Mouse (Mus musculus) limb, embryonic 14.5 days (tissue): ENCODE measurements at regions not wholly inside any gene's neighbourhood (a gene's known extent, or its start where the extent isn't known, plus 50 kb on each side); places are given as distances from the start of the nearest gene placed in this dataset.

Source experiments
- ATAC-seq: fragments of 200-750 bp; cut with Nextera tagmentation; 2 replicates; pipeline ENCODE4 v1.8.0; 2017; ENCODE audit warnings: low read depth, moderate number of reproducible peaks, moderate TSS enrichment; ENCODE audit not compliant: low FRiP score
- DNase-seq: peaks from one replicate; pipeline ENCODE4 v3.0.0-alpha.2; 2015; ENCODE audit warnings: low spot score
- H3K27ac ChIP-seq: fragments of 300-500 bp; sonication (generic); replicated peaks from 2 replicates; pipeline ENCODE4 v1.5.1; 2014; ENCODE audit warnings: low read depth, mild to moderate bottlenecking, low read length, moderate library complexity, mixed read lengths
- H3K27me3 ChIP-seq: fragments of 300-500 bp; sonication (generic); 2 replicates; pipeline ENCODE4 v1.6.1; 2014; ENCODE audit warnings: low read length, mixed read lengths; ENCODE audit not compliant: control insufficient read depth, insufficient read depth
- H3K36me3 ChIP-seq: fragments of 300-500 bp; sonication (generic); 2 replicates; pipeline ENCODE4 v1.6.1; 2014; ENCODE audit warnings: mild to moderate bottlenecking, low read length, moderate library complexity, mixed read lengths; ENCODE audit not compliant: control insufficient read depth, insufficient read depth
- H3K4me1 ChIP-seq: fragments of 300-500 bp; sonication (generic); 2 replicates; pipeline ENCODE4 v1.6.1; 2014; ENCODE audit warnings: antibody characterized with exemption, low read length, mixed read lengths; ENCODE audit not compliant: control insufficient read depth, insufficient read depth
- H3K4me2 ChIP-seq: fragments of 300-500 bp; sonication (generic); replicated peaks from 2 replicates; pipeline ENCODE4 v1.6.1; 2014; ENCODE audit warnings: low read depth, mild to moderate bottlenecking, low read length, moderate library complexity; ENCODE audit not compliant: severe bottlenecking
- H3K4me3 ChIP-seq: fragments of 300-500 bp; sonication (generic); replicated peaks from 2 replicates; pipeline ENCODE4 v1.5.1; 2014; ENCODE audit warnings: low read length
- H3K9ac ChIP-seq: fragments of 300-500 bp; sonication (generic); 2 replicates; pipeline ENCODE4 v1.6.1; 2014; ENCODE audit warnings: mild to moderate bottlenecking, low read depth, low read length, moderate library complexity; ENCODE audit not compliant: severe bottlenecking
- H3K9me3 ChIP-seq: fragments of 300-500 bp; sonication (generic); 2 replicates; pipeline ENCODE4 v1.6.1; 2016; ENCODE audit warnings: low read length; ENCODE audit not compliant: control insufficient read depth
- POLR2A ChIP-seq: fragments of 200-500 bp; IDR thresholded peaks from 2 replicates; pipeline ENCODE4 v1.8.0; 2012; ENCODE audit warnings: inconsistent platforms, mild to moderate bottlenecking, moderate library complexity, borderline replicate concordance; ENCODE audit not compliant: insufficient read depth, insufficient read length; ENCODE audit errors: extremely low read depth
- WGBS: fragments of 180-500 bp; shearing (Covaris S2); extraction: QIAGEN DNeasy Blood & Tissue Kit; methylation state at CpG from one replicate; pipeline ENCODE4 v1.1.7; 2014; 5-methylcytosine and 5-hydroxymethylcytosine counted together

DNA sequence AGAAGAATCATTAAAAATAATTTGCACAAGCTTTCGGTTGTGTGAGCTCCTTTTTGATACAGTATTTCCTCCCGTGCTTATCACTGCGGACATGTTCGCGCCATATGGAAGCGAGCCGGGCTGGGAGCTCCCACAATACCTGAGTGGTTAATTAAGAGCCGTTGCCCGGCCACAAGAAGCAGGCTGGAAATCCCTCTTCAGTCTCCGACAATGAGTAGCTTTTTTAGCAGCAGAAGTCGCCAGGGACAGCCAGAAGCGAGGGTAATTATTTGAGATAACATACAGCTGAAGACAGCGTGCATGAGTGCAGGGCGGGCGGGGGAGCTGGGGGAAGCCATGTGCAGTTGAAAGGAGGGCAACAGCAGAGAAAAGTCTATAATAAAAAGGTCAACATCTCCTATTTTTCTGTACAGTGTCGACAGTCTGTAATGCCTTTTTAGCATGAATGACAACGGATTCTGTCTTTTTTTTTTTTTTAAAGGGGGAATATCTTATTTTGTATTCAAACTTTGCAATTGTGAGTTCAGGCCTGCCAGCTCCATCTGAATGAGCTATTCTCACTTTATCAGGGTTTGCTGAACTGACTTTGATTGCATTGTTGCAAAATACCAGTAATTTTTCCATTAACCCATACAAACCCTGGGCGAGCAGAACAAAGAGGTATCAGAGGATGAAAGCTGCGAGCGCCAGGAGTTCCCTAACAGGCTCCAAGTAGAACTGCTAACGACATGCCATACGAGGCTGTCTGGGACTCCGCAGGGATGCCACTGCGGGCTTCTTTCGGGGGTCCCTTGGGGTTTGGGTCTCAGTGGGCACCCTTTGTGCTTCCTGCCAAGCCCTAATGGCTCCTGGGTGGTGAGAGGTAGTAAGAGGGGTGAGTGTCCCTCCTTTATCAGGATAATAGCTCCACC, 189.9 kb upstream of the Irx3 start:
- Histone ChIP-seq H3K4me1 (peaks cover 12% of the 10 kb centered on the region), H3K36me3 (no peaks in the 10 kb centered on the region), H3K9me3 (0 out of 2 replicates have a peak, but pooled peaks cover 2% of the 10 kb centered on the region), H3K9ac (no peak overlapping the region), H3K4me2 (no peak overlapping the region), H3K27me3 (peaks cover 87% of the 10 kb centered on the region), H3K27ac (no peak overlapping the region), H3K4me3 (no peak overlapping the region)
- no peak for TF ChIP-seq POLR2A
- ATAC-seq, result no peak
- 44% methylated on average over 25 of the region's 25 CpGs for WGBS
- DNase-seq, result no peak

DNA sequence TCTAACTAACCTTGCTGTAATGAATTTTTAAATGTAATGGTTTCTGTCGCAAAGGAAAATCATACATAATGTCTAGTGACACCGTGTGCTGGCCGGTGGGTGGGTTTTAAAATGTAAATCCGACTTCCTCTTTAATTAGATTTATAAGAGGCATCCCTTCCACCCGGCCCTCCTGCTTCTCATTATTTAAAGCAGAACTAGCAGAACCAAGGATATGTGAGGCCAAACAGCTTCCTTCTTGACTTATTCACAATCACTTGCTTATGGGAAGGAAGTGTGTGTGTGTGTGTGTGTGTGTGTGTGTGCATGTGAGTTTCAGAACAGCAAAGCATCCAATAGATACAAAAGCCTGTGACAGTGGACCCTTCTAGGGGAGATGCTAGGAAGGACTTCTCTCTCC, 189.1 kb upstream of the Irx3 start:
- H3K9me3 ChIP-seq, result 0 out of 2 replicates have a peak, but pooled peaks cover 6% of the 10 kb centered on the region
- no peak overlapping the region for H3K9ac ChIP-seq
- WGBS, result 25% methylated on average over 5 of the region's 5 CpGs
- peaks cover 3% of the 10 kb centered on the region for H3K4me1 ChIP-seq
- no peak overlapping the region for H3K4me2 ChIP-seq
- no peak overlapping the region for H3K27ac ChIP-seq
- peaks cover 87% of the 10 kb centered on the region for H3K27me3 ChIP-seq
- no peak for ATAC-seq
- DNase-seq, result no peak
- H3K36me3 ChIP-seq, result no peaks in the 10 kb centered on the region
- no peak overlapping the region for H3K4me3 ChIP-seq
- no peak for TF ChIP-seq POLR2A

DNA sequence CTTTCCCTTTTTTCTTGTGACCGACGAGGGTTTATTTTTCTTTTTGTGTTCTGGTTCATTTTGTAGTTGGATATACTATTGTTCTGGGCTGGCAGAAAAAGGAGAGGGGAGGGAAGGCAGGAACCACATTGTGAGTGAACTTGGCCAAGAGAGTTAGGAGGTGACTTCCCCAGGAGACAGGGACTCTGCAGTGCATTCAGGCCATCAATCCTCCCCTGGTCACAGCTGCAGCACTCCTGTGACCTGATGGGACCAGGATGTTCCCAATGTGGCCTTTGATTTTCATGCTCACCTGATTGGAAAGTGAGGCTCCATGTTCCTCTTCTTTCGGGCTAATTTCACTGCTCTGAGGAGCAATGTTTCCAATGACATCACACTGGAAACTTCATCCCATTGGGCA, 188.2 kb upstream of the Irx3 start:
- Histone ChIP-seq H3K4me3 (no peak overlapping the region), H3K36me3 (no peaks in the 10 kb centered on the region), H3K4me1 (no peaks in the 10 kb centered on the region), H3K27ac (no peak overlapping the region), H3K4me2 (no peak overlapping the region), H3K27me3 (peaks cover 92% of the 10 kb centered on the region), H3K9ac (no peak overlapping the region), H3K9me3 (0 out of 2 replicates have a peak, but pooled peaks cover 6% of the 10 kb centered on the region)
- TF ChIP-seq POLR2A, result no peak
- DNase-seq, result no peak
- WGBS, result 78% methylated on average over 3 of the region's 3 CpGs
- no peak for ATAC-seq

DNA sequence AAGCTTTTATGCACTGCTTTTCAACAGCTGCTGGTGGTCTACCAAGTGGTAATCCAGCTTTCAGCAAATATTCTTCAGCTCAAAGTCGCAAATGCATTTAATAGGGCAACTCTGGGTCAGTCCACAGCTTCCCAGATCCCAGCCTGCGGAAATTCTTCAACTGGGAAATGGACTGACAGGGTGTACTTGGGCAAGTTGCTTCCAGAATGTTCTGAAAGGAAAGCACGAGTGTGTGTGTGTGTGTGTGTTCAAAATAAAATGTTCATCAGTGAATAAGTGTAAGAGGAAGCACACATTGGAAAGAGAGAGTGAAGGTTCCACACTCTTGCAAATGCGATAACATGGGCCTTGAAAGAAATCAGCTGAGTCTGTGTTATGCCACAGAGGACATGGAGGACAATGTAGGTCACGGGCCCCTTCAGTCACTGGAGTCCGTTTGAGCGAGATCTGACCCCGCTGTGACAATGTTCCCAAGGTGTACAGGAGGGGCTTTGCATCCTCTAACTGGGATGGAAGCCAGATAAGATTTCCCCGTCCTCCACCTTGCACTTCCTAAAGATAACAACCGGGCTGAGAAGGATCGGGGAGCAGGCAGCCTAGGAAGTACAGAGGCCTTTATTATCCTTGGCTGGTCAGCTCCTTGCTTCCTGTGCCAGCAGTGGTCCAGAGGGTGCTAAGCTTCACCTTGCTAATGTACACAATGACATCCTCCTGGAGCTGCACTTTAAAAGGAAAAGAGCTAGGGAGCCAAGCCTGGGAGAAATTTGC, 187.2 kb upstream of the Irx3 start:
- peaks cover 92% of the 10 kb centered on the region for H3K27me3 ChIP-seq
- TF ChIP-seq POLR2A, result no peak
- 53% methylated on average over 11 of the region's 11 CpGs for WGBS

DNA sequence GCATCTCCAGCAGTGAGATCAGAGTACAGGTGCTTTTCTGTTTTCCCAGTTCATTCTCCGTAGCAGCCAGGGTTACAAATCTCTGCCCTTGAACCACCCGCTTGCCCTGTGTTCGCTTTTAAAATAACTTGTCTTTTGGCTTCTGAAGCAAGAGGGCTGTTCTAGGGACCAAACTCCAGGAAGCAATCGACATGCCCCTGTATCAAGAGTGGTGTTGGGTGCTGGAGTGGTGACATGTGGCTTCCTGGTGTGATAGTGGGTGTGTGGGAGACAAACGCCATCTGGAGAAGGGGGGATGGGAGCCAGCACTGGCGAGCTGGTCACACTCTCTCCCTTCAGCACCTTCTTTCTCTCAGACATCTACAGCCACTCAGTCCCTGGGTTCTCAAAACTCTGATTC, 186.0 kb upstream of the Irx3 start:
- no peak for ATAC-seq
- DNase-seq, result no peak

More for the DNA sequence above, 187.2 kb upstream of the Irx3 start:
- Histone ChIP-seq H3K4me3 (no peak overlapping the region), H3K27ac (no peak overlapping the region), H3K9me3 (peaks cover 6% of the 10 kb centered on the region; the same call in 1 of the 2 replicates), H3K4me1 (no peaks in the 10 kb centered on the region), H3K36me3 (no peaks in the 10 kb centered on the region), H3K4me2 (no peak overlapping the region), H3K9ac (no peak overlapping the region)
- ATAC-seq, result no peak
- no peak for DNase-seq

More for the DNA sequence above, 186.0 kb upstream of the Irx3 start:
- 43% methylated on average over 6 of the region's 6 CpGs for WGBS
- H3K27me3 ChIP-seq, result peaks cover 86% of the 10 kb centered on the region
- H3K9ac ChIP-seq, result no peak overlapping the region
- no peak overlapping the region for H3K27ac ChIP-seq
- H3K4me3 ChIP-seq, result no peak overlapping the region
- no peak overlapping the region for H3K4me2 ChIP-seq
- peaks cover 6% of the 10 kb centered on the region; the same call in 1 of the 2 replicates for H3K9me3 ChIP-seq
- TF ChIP-seq POLR2A, result no peak
- no peaks in the 10 kb centered on the region for H3K36me3 ChIP-seq
- H3K4me1 ChIP-seq, result no peaks in the 10 kb centered on the region
